Mouse (Mus musculus) heart, postnatal 14 days (tissue): ENCODE measurements at regions not wholly inside any gene's neighbourhood (a gene's known extent, or its start where the extent isn't known, plus 50 kb on each side); places are given as distances from the start of the nearest gene placed in this dataset.

Experiments
- DNase-seq, 2 experiments: peaks; one replicate each; pipeline ENCODE4 v3.0.0; 2021 to 2022
- intact Hi-C: fragments of 180-260 bp; cut with DNase I; formaldehyde crosslinking; loops from one replicate; pipeline ENCODE4 v1.15.1; 2025

DNA sequence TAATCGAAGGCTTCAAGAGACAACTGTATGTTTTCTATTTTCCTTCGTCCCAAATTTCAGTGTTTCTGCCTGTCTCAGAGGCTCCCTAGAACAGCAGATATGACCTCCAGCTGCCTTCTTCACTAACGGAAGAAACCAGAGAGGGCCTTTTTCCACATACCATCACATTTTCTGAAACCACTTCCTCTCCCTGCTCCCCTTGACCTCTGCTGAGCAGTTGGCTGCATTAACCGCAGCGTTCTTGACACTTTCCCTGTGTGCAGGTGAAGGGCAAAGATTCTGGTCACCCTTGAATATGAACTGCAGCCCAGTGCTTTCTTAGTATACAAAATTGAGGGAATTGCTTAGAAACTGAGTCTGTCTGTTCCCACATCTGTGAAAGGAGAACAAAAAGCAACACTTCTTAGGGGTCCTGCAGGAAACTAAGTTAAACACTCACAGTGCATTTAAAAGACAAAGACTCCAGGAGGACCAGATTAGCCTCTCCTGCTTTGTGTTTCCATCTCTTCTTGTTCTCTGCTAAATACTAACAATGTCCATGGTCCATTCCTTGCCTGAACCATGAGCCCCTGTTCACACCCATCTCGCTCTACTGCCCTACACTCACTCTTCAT is 98.4 kb downstream of the Akap11 start:
- intact Hi-C loops: no loop called here
- no peak for DNase-seq

DNA sequence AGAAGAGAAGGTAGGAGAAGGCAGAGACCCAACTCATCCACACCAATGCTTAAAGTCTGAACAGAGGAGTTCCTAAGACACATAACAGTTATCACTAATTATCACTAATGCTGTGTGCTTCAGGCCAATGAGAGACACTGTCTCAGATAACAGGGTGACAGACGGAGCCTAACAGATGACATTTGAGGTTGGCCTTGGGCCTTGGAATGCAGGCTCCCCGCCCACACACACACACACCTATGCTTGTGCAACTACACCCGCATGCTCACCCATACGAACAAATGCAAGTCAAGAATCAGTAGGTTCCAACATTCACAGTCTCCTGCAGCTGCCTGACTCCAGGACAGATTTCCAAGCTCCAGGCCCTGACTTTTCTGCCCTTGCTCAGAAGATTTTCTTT is 100.0 kb downstream of the Akap11 start:
- intact Hi-C loops: no loop called here
- no peak for DNase-seq

DNA sequence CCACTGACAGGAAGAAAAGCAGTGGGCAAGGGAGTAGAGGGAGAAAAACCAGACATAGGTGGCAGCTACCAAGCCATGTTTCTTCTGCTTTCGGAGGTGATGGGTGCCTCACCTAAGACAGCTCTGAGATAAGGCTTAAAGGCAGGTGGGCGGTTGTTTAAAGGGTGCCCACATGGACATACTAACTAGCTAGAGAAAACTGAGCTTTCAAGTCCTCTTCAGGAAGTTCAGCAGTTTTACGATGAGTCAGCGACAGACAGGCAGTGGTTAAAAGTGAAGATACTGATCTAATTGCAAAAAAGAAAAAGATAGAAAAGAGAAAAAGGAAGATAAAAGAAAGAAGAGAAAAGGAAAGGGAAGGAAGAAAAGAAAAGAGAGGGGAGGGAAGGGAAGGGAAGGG is 100.6 kb downstream of the Akap11 start:
- intact Hi-C loops: no loop called here
- no peak for DNase-seq

DNA sequence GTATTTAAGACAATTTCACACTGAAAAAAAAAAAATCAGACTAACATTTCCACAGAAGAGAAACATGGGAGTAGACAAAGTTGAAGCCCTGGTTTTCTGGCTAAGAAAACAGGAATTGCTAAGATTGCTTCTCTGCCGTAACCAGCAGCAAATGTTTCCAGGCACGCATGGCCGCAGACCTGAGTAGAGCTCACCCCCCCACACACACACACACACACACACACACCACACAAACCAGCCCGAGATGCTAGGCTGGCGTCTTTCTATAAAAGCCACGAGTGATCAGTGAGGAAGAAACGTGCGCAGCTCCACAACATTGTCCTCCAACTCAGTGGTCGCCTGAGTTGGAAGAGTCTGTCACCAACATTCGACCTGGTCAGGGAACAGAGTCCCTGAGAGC is 101.0 kb downstream of the Akap11 start:
- DNase-seq: no peak
- intact Hi-C loops: no loop called here

DNA sequence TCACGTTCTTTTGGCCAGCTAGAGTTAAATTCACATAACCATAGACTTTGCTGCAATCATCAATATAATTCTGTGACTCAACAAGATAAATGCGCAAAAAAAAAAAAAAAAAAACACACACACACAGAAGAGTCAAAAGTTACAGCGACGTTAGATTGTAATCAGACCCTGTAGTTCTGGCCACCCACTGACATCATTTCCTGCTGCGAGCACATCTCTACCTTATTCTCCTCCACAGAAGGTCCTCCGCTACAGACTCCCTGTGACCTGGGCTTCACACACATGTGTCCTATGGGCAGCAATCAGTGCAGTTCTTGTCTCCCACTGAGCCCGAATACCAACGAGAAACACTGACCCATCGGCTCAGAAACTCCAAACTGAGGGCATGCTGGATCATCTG is 101.9 kb downstream of the Akap11 start:
- intact Hi-C loops: no loop called here
- DNase-seq: no peak

DNA sequence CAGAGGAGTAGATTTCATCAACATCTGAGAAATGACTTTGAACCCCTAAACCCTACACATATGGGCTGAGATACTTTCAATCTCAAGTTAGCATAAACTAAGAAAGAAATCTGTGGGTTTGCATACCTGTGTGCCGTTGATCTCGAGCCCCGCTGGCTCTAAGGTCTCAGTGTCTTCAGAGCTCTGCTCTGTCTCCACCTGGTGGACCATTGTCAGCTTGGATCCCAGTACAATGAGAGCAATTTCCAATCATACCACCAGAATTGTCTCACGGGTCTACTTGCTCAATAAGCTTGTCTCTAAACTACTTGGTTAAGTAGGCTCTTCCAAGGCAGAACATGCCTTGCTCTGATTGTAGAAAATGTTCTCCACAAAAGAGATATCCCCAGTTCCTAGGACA is 102.5 kb downstream of the Akap11 start:
- intact Hi-C loops: no loop called here
- DNase-seq: no peak

DNA sequence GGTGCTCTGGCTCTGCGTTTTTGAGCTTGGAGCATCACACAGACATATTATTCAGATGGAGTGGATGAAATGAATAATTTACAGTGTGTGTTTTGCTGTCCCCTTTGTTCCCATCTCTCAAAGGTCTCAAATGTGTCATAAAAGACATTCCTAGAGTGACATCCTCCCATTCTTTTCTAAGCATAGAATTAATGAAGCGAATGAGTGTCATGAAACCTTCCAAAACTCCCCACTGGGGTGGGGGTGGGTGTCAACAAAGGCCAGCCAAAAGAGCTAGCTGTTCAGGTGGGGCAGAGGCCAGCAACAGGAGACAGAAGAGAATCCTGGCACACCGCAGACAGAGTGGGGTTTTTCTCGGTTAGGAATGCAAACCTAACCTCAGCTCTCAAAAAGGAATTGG is 104.1 kb downstream of the Akap11 start:
- intact Hi-C loops: no loop called here
- DNase-seq: no peak

GRCm38 (mm10) chr14:78431931-78432330 is 104.7 kb downstream of the Akap11 start:
- no peak for DNase-seq
- intact Hi-C loops: no loop called here

DNA sequence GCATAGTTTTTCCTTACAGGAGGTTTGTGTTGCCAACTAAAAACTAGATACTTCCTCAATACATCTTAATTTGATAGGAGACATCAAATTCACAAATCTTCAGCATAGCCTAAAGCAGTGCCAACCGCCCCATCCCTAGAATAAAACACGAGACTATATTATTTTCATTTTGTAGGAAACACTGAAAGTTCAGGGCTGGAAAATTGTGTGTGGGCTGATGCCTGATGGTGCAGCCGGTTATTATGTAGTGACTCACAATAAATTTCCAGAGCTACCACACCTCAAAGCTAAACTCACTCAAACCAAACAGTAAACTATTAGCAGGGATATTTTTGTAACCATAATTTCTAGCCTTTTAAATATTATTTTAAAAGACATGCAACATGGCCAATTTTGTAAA is 105.2 kb downstream of the Akap11 start:
- intact Hi-C loops: no loop called here
- DNase-seq: no peak

DNA sequence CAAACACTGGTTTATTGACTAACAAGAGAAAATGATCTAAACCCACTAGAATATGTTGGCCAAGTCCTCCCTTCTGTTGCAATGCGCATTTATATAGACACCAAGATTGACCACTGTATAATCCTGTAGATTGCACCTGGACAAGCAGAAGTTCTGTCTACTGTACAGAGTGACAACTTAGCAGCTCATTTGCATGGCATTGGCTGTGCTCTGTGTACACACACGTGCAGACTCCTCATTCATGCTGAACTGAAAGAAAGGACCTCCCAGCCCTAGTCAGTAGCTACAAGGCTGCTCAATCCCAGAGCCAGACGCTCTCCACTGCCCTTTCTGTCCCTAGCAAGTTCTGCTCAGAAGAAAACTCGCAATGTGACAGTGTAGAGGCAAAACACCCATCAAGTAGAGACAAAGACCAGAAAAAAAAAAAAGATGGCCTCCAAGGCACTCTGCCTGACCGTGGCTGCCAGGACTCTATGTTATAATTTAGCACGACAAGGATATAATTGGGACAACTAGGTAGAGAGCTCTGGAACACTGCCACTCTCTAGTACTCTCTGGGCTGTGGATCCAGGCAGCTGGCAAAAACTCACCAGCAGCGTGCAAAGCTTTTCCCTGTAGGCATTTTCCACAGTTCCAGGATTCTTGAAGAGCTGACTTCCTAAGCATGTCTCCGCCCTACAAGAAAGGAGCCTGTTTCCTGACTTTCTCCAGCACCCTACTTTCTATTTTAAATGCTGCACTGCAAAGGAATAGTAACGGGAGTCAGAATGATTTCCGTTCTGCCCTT is 108.2 kb downstream of the Akap11 start:
- intact Hi-C loops: no loop called here

DNA sequence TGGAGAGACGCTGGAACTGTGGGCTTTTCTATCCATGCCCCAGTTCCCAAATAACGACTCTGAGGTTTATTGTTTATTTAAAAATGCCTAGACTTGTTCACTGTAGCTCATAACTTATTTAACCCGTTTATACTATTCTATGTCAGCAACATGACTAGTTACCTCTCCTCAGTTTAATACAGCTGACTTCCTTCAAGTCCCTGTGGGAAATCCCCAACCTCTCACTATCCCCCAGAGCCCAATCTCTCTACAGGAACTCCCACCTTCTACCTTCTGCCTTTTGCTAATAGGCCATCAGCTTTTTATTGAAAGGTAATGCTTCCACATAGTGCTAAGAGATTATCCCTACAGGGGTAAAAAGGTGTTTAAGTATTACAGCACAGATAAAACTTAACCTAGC is 109.5 kb downstream of the Akap11 start:
- intact Hi-C loops: no loop called here
- no peak for DNase-seq

More for the DNA sequence above, 108.2 kb downstream of the Akap11 start:
- peak; percentile 4 to 36 for DNase-seq

GRCm38 (mm10) chr14:78422601-78423000 is 114.0 kb downstream of the Akap11 start:
- DNase-seq: no peak
- intact Hi-C loops: no loop called here

DNA sequence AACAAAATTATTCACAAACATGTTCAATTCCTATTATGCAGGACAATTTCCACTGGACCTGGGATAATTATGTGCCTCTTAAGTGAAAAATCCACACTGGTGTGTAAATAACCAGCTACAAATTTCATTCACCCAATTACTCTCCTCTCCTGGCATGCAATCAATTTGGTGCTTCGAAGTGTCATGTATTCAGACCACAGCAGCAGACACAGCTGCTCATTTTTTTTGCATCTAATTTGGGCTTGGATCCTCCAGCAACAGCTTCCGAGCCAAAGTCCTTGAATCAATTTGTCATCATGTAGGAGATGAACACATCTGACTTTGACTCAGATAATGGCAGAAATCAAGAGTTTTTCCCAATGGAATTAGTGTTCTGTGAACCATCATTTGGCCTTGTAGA is 113.1 kb upstream of the Tnfsf11 start:
- DNase-seq: no peak

DNA sequence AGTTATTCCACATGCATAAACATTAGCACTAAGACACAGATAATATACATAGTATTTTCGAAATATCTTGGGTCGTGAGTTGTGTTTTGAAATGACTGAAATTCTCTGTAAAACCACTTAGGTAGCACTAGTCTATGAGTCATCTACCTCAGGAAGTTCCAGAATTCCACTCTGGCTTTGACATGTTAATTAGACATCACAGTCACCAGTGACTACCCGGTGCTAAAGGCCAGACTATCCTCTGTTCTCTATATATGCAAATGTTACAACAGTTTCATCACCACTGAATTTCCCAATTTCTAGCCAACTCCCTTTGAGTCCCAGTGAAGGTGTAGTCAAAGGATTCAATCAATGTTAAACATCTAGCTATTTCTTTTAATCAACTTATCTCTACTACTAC is 112.3 kb upstream of the Tnfsf11 start:
- DNase-seq: no peak
- intact Hi-C loops: no loop called here

More for the DNA sequence above, 113.1 kb upstream of the Tnfsf11 start:
- intact Hi-C loops: no loop called here

DNA sequence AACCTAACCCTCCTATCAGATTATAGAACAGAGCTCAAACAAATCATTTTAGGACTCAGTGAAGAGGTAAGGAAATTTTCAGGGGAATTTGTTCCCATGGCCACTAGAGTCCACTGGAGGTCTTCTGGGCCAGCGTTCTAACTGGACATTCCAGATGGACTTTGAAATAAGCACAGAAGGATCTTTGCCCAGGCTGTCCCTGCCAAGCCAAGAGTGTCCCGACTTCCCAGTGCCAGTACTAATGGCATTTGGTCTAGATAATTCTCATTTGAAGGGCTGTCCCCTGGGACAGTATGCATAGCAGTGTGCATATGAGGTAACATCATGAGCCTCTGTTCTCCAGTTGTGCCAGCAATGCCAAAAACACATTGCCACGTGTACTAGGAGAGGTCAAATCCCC is 97.7 kb upstream of the Tnfsf11 start:
- no peak for DNase-seq
- intact Hi-C loops: no loop called here

DNA sequence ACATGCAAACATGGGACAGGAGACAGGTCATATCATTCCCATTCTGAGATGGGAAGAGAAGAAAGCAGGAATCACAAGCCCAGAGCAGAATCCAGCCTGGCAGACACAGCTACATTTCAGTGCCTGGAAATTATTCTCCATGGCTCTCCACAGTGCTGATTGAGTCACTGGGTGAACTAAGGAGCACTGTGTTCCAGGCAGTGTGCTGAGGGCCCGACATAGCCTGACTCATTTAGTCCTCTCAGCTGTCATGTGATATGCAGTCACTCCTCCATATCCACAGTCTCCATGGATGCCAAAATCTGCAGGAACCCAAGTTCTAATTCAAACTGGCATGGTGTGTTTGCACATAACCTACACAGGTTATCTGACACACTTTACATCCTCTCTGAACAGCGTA is 90.1 kb upstream of the Tnfsf11 start:
- no peak for DNase-seq
- intact Hi-C loops: no loop called here

DNA sequence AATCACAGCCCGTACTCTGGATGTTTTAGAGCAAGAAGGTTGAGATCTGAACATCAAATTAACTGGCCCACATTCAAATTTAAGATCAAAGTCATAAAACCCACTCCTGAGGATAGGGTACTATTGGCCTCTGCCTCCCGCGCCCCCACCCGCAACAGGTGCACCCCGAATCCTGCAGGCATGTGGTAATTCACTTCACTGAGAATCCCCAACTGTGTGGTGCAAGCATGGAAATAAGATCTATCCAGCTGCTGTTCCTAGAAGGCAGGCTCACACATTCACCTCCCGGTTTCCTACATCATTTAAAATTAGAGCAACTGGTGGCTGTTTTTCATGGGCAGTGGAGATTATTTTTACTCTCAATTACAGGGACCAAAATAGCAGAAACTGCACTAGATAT is 87.8 kb upstream of the Tnfsf11 start:
- no peak for DNase-seq
- intact Hi-C loops: no loop called here

DNA sequence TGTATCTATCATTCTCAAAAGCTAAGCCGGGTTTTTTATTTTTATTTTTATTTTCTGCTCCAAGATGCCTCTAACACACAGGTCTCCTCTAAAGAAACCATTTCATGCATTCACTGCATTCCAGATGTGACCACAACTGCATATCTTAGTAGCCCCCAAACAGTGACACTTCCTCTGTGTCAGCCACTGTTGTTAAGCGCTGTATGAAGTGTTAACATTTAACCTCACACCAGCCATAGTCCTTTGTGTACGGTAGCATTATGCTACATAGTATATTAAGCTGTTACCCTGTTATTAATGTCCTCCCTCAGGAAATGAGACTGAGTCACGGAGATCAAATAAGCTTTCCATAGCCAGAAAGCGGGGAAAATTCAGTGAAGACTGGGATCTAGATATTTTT is 79.2 kb upstream of the Tnfsf11 start:
- intact Hi-C loops: no loop called here
- DNase-seq: no peak

DNA sequence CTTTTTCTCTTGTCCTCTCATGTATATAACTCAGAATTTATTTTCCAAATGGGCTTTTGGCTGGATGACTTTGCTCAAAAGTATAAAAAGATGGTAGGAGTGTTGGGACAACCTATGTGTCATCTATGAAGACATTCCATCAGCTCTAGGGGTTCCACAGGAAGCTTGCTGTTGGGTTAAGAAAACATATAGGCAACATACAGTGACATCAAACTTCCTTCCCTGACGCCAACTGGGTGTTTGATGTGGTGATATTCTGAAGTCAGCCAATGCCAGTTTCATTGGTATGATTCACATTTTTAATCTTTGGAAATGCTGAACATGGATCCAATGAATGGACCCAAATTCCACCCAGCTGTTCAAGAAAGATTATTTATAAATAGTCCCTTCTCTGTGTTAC is 76.5 kb upstream of the Tnfsf11 start:
- DNase-seq: no peak
- intact Hi-C loops: no loop called here

DNA sequence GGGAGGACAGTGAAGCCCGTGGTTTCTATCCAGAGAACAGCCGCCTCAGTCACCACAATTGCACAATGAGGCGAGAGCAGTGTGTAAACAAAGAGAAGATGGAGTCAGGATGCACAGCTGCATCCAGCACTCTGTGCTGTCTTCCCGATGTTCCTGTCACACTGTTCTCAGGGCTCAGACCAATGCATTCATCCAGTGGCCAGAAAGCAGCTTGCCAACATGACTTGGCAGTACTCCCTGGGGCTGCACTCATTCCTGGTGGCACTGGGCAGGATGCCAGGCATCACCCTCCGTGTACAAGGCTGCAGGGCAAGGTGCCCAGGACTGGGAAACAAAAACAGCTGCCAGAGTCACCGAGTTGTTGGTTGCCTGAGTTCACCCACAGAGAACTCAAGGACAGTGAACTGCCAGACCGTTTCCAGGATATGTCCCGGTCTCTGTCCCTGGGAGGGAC is 75.4 kb upstream of the Tnfsf11 start:
- intact Hi-C loops: no loop called here

GRCm38 (mm10) chr14:78380011-78380410 is 72.2 kb upstream of the Tnfsf11 start:
- intact Hi-C loops: no loop called here
- DNase-seq: peak in 1 of 2 experiments; percentile 4

More for the DNA sequence above, 75.4 kb upstream of the Tnfsf11 start:
- DNase-seq: peak; percentile 89 to 93

DNA sequence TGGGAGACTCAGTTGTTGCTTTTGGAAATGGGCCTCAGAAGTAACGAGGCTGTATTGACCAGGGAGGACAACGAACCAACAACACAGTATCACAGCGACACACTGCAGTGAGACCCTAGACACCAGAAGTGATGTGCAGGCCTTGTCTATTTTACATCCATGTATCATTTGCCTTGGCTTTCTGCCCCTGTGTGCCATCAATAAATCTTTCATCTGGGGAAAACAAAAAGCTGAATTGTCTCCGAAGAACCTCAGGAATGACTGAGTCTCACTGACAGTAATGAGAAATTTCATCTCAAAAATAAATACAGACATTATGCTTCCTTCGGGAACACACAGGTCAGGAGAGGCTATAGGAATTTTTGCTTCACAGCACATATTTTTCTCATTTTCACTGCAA is 68.7 kb upstream of the Tnfsf11 start:
- intact Hi-C loops: no loop called here
- DNase-seq: no peak
